Mouse (Mus musculus): ENCODE data around the gene Hnf1b.
A peak's percentile ranks its signal among the peaks of the same experiment; 100 is the strongest.

Gene Hnf1b

DNA sequence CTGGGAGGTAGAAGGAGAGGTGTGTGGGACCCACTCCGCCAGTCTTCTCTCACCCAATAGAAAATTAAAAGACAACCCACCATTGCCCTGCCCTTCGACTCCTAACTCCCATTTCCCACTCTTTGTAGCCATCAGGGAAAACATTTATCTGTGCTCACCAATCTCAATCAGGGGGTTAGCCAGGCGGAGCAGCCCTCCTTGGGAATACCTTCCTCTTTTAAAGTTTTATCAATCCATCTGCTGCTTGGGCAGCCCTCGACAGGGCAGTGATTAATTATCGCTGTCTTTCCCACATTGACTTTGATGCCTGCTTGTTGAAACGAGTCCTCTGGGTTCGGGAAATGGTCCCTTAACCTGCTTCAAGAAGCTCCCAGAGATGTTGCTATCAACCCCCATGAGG is 47.7 kb downstream of the Hnf1b start:
- no peak for DNase-seq

DNA sequence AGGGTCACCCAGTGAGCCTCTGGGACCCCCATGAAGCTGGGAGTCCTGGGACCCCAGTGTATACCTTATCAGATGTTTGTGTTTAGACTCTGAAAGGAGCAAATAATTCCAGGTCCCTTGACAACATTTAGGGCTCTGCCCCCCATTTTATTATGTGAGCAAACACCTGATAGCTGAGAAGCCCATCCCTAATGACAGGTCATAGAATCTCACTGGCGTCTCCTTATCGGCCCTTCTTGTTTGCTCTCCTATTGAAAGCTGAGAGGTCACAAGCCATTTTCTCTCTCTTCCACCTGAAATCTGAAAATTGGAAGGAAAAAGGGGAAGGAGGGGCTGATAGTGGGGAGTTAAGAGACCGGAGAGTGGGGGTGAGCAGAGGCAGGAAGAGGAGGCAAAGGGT is 52.9 kb downstream of the Hnf1b start:
- DNase-seq, result no peak

DNA sequence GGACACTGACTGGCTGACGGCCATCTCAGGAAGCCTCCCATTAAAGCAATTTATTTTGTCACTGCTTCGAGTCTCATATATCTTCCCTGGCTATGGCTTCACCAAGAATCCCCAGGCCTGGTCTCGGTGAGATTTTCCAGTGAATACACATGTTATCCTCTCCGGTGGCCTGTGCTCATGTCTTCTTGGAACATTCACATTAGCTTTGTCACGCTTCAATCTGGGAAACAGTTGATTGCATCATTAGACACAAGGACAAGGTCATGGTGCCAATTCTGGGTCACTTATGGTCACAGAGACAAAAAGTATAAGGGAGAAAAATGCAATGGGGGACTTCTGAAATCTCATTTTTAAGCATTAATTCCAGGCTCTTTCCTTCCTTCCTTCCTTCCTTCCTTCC is 55.9 kb downstream of the Hnf1b start:
- no peak for DNase-seq

DNA sequence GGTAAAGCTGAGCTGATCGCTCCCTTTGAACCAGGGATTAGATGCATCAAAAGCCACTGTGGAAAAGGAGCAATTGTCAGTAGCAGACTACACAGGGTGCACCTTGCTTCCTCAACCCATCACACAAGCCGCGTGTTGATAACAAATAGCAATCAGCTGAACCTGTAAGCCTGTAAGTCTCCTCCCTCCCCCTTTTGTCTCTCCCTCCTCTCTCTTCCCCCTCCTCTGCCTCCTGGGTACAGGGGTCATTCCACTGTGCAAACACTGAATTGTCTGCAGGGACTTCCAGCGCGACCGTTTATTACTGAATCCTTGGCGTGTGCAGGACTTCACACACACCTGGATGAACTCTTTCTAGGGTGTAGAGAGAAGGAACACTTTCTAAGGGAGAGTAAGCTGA is 58.5 kb downstream of the Hnf1b start:
- no peak for DNase-seq

DNA sequence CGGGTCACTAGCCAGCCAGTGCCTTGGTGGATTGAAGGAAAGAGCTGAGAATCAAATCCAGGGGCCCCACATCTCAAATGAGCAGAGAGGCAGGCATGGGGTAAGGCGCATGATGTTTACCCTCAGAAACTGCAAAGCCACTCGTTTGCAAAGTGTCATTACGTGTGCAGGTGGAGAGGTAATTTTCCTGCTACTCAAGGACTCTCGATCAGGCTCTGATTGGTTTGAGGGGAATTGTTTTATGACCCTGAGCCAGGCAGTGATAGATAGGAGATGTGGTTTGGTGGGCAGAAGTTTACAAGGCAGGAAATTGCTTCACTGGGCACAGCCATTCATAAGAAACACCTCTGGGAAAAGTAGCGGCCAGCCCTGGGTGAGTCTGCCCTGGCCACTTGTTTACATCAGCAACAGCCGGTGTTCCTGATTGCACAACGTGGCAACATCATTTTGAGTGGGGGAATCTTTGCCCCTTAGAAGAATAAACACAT is 64.0 kb downstream of the Hnf1b start:
- DNase-seq, result no peak

- DNase-seq, result no peak
Measured at GRCm38 (mm10) chr11:83914501-83914900, 64.6 kb downstream of the Hnf1b start.

GRCm38 (mm10) chr11:83922600-83922999 is 72.7 kb downstream of the Hnf1b start:
- no peak for DNase-seq

GRCm38 (mm10) chr11:83927097-83927496 is 77.2 kb downstream of the Hnf1b start:
- DNase-seq, result no peak

DNA sequence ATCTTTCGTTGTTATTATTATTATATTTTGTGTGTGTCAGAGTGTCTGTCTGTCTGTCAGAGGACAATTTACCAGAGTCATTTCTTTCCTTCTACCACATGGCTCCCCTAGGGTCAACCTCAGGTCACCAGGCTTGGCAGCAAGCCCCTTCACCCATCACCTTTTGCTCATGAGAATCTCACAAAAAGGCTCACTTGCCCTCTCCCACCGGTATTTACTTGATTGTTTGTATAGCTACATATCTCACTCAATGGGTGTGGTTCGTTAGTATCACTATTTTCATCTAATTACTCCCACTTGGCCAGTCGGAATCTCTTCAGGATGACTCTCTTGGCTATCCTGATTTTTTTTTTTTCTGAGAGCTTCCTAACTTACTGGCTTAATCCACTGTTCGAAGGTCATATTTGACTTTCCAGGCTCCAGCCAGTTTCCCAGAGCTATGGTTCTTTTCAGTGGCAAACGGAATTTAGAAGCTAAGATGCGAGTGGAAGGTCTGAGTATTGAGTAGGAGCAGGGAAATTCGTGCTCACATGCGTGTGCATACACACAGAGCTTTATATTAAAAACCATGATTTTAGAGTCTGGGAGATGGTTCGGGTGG is 82.7 kb downstream of the Hnf1b start:
- no peak for DNase-seq

GRCm38 (mm10) chr11:83933376-83933775 is 83.5 kb downstream of the Hnf1b start:
- DNase-seq, result no peak

DNA sequence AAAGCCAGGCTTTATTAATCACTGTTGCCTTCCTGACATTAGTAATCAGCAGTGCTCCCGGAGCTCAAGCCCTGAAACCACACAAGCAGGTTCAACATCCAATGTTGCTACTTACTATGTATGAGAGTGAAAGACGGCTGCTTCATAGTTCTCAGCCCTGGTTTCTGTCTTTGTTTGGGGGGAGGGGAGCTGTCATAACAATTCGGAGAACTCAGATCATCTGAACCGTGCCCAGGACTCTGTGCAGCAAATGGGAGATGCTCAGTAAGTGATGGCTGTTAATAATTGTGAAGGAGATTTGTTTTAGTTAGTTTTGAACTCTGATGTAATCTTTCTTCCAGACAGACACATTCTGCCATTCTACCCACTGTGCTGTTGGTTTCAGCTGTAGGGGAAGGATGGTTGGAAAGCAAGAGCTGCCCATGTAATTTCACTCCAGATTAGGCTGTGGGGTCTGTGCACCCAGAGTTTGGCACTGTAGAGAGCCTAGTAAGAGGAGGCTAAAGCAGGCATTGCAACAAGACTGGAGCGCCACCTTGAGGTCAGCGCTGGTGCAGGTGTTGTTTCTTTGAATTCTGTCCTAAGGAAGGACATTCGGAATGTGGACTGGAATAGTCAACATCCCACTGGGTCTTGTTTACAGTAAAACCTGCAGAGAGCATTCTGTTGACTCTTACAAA is 86.3 kb downstream of the Hnf1b start:
- DNase-seq, result peak; percentile 84

GRCm38 (mm10) chr11:83938556-83938955 is 88.7 kb downstream of the Hnf1b start:
- no peak for DNase-seq

DNA sequence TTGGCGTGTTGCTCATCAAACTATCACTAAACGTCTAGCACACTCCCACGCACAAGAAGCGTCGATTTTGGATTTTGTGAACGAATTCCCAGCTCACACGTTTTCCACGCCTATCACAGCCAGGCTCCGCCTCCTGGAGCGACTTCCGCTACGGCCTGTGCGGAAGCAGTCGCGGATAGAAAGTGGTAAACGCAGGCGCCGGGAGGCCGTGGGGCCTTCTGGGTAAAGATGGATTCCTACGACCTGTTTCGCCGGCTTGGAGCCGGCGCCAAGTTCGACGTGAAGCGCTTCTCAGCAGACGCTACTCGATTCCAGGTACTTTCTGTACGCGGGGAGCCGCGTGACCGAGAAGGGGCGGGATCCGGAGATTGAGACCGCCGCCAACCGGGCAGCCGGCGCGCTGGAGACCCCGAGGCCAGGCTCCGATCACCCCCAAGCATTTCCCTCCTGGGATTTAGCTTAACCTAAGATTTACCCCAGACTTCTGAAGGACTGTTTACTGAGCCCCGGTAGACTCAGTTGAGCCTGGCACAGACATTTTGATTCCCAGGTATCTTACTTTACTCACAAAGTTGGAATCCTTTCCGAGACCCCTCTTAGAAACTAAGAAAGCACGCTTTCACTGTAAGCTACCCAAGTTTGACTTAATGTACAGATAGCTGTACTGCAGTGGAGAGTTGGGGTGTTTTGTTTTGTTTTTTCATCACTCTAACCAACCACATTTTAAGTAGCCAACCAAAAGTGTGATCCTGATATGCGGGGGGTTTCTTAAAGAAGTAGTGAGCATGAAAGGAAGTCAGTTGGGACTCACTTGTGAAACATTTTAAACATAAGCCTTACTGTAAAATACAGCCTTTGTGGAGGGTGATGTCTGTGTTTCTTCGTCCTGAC is 92.3 kb downstream of the Hnf1b start, which contains the start of gene Ddx52:
TSS of gene Ddx52 (plus strand) at position 113 of the 891 bp plus-strand sequence.
- DNase-seq, result peak; percentile 94
